ENCODE assay signal across 16 mouse cellular contexts in genomic region chr11:107792136-107792535, GRCm38 (mm10). TPM values are rescaled to one million over a fixed set of nuclear protein-coding genes. Genes with fewer than 3 reads are reported as not detected.
DNase-seq lines count a peak whose midpoint lies in the region; ATAC-seq lines count a peak whose summit lies in the region.
"Had no signal": no experiment of that assay in that cellular context is flagged by ENCODE, and none has a peak within 500 bp of the region (broad histone marks: within the 10 kb centered on the region; RNA-seq: fewer than 3 reads in every experiment).

No protein-coding gene starts in this region.

- H3K27ac ChIP-seq in limb, embryonic 12.5 days, result no peak overlapping the region
- H3K27ac ChIP-seq in limb, embryonic 10.5 days, result no peak overlapping the region
- no peak overlapping the region for H3K27ac ChIP-seq in embryonic facial prominence, embryonic 15.5 days (replicated peaks)
- peak overlapping the region; percentile 98 for H3K27ac ChIP-seq in hindbrain, embryonic 15.5 days (replicated peaks)
- H3K27ac ChIP-seq in neural tube, embryonic 12.5 days, result no peak overlapping the region
- H3K27ac ChIP-seq: liver, embryonic 13.5 days; macrophage had no signal

- no peaks in the 10 kb centered on the region for H3K36me3 ChIP-seq in limb, embryonic 12.5 days
- no peaks in the 10 kb centered on the region for H3K36me3 ChIP-seq in limb, embryonic 10.5 days
- H3K36me3 ChIP-seq in embryonic facial prominence, embryonic 15.5 days, result no peaks in the 10 kb centered on the region
- H3K36me3 ChIP-seq in hindbrain, embryonic 15.5 days, result peaks cover 11% of the 10 kb centered on the region; the same call in 1 of the 2 replicates
- peaks cover 21% of the 10 kb centered on the region for H3K36me3 ChIP-seq in neural tube, embryonic 12.5 days
- H3K36me3 ChIP-seq: heart, embryonic 12.5 days; liver, embryonic 13.5 days had no signal

- peaks cover 38% of the 10 kb centered on the region for H3K4me1 ChIP-seq in limb, embryonic 12.5 days (replicated peaks)
- H3K4me1 ChIP-seq in limb, embryonic 10.5 days, result peaks cover 34% of the 10 kb centered on the region
- H3K4me1 ChIP-seq in embryonic facial prominence, embryonic 15.5 days, result peaks cover 33% of the 10 kb centered on the region
- H3K4me1 ChIP-seq in hindbrain, embryonic 15.5 days (replicated peaks), result peaks cover 51% of the 10 kb centered on the region
- H3K4me1 ChIP-seq in neural tube, embryonic 12.5 days, result peaks cover 50% of the 10 kb centered on the region

- H3K4me2 ChIP-seq in limb, embryonic 12.5 days, result no peak overlapping the region
- 0 out of 2 replicates have a peak overlapping the region, but pooled peaks have one; percentile 99 for H3K4me2 ChIP-seq in embryonic facial prominence, embryonic 15.5 days (replicated peaks)
- peak overlapping the region; percentile 76 for H3K4me2 ChIP-seq in hindbrain, embryonic 15.5 days
- H3K4me2 ChIP-seq in neural tube, embryonic 12.5 days (replicated peaks), result peak overlapping the region; percentile 78
- H3K4me2 ChIP-seq: liver, embryonic 13.5 days had no signal

- H3K27me3 ChIP-seq in limb, embryonic 12.5 days, result peaks cover 67% of the 10 kb centered on the region
- H3K27me3 ChIP-seq in limb, embryonic 10.5 days (ENCODE audit: low read depth, poor library complexity, severe bottlenecking), result peaks cover 71% of the 10 kb centered on the region
- H3K27me3 ChIP-seq in embryonic facial prominence, embryonic 15.5 days, result peaks cover 26% of the 10 kb centered on the region
- no peaks in the 10 kb centered on the region for H3K27me3 ChIP-seq in hindbrain, embryonic 15.5 days
- peaks cover 9% of the 10 kb centered on the region for H3K27me3 ChIP-seq in neural tube, embryonic 12.5 days (replicated peaks)

- DNase-seq in limb, embryonic 10.5 days (ENCODE audit: low spot score), result no peak
- no peak for DNase-seq in c-Kit-positive CD71-positive TER-119-positive erythroid progenitor cells, embryonic 14.5 days (ENCODE audit: low spot score)
- no peak for DNase-seq in kidney, adult 18-20 months
- no peak for DNase-seq in adrenal gland, postnatal 10 days
- DNase-seq: adrenal gland, postnatal 25 days; cerebellum, adult 9-11 months; kidney, adult 8-10 months; layer of hippocampus, adult 9-11 months; liver, embryonic 13.5 days had no signal

- peak overlapping the region; percentile 70; the same call in 1 of the 2 replicates for H3K4me3 ChIP-seq in limb, embryonic 12.5 days (replicated peaks)
- no peak overlapping the region for H3K4me3 ChIP-seq in limb, embryonic 10.5 days
- H3K4me3 ChIP-seq in embryonic facial prominence, embryonic 15.5 days (replicated peaks), result no peak overlapping the region
- peak overlapping the region; percentile 59 for H3K4me3 ChIP-seq in hindbrain, embryonic 15.5 days
- H3K4me3 ChIP-seq in neural tube, embryonic 12.5 days, result peak overlapping the region; percentile 79
- H3K4me3 ChIP-seq: heart, embryonic 12.5 days; liver, embryonic 13.5 days had no signal

- ATAC-seq in limb, embryonic 12.5 days (ENCODE audit: insufficient number of reproducible peaks, insufficient read depth, low FRiP score, low TSS enrichment, low read depth), result no peak
- no peak for ATAC-seq in embryonic facial prominence, embryonic 15.5 days (ENCODE audit: insufficient number of reproducible peaks, low FRiP score, low TSS enrichment, low read depth)
- ATAC-seq in hindbrain, embryonic 15.5 days (ENCODE audit: low FRiP score, low read depth), result peak; percentile 6; the same call in 1 of the 2 replicates
- ATAC-seq in neural tube, embryonic 12.5 days (ENCODE audit: low FRiP score, low read depth), result peak; percentile 35
- ATAC-seq: Patski had no signal

- H3K9me3 ChIP-seq in limb, embryonic 12.5 days, result no peaks in the 10 kb centered on the region
- no peaks in the 10 kb centered on the region for H3K9me3 ChIP-seq in limb, embryonic 10.5 days (replicated peaks)
- no peaks in the 10 kb centered on the region for H3K9me3 ChIP-seq in embryonic facial prominence, embryonic 15.5 days (replicated peaks)
- no peaks in the 10 kb centered on the region for H3K9me3 ChIP-seq in hindbrain, embryonic 15.5 days
- no peaks in the 10 kb centered on the region for H3K9me3 ChIP-seq in neural tube, embryonic 12.5 days
- H3K9me3 ChIP-seq: heart, embryonic 12.5 days; liver, embryonic 13.5 days had no signal

- WGBS in limb, embryonic 12.5 days, result 20% methylated on average over 9 of the region's 9 CpGs
- 22% methylated on average over 9 of the region's 9 CpGs for WGBS in limb, embryonic 10.5 days
- 21% methylated on average over 9 of the region's 9 CpGs for WGBS in embryonic facial prominence, embryonic 15.5 days
- 8% methylated on average over 9 of the region's 9 CpGs for WGBS in hindbrain, embryonic 15.5 days
- WGBS in neural tube, embryonic 12.5 days, result 14% methylated on average over 9 of the region's 9 CpGs

- H3K9ac ChIP-seq in limb, embryonic 12.5 days (replicated peaks), result no peak overlapping the region
- no peak overlapping the region for H3K9ac ChIP-seq in embryonic facial prominence, embryonic 15.5 days
- peak overlapping the region; percentile 87 for H3K9ac ChIP-seq in hindbrain, embryonic 15.5 days
- 0 out of 2 replicates have a peak overlapping the region, but pooled peaks have one; percentile 42 for H3K9ac ChIP-seq in neural tube, embryonic 12.5 days
- H3K9ac ChIP-seq: heart, embryonic 12.5 days; liver, embryonic 13.5 days had no signal

RNA-seq across cellular contexts. Expression of gene Cacng4, which starts 2.2 kb away (rescaled TPM):
- 3.8 and 5.2 TPM in 2 replicates for polyA plus RNA-seq in limb, embryonic 12.5 days (2016; fragmentation: Nextera tagmentation; extraction: Ambion mirVana)
- 0.41 and 1.1 TPM in 2 replicates for polyA plus RNA-seq in limb, embryonic 10.5 days (2016; fragmentation: Nextera tagmentation; extraction: Ambion mirVana)
- 3.7 and 3.8 TPM in 2 replicates for polyA plus RNA-seq in embryonic facial prominence, embryonic 15.5 days (2015; fragmentation: Nextera tagmentation; extraction: Ambion mirVana)
- polyA plus RNA-seq in hindbrain, embryonic 15.5 days (2015; fragmentation: Nextera tagmentation; extraction: Ambion mirVana), result 67.7 and 81.1 TPM in 2 replicates
- 46.5 and 48.3 TPM in 2 replicates for polyA plus RNA-seq in neural tube, embryonic 12.5 days (2016; fragmentation: Nextera tagmentation; extraction: Ambion mirVana)
- 1 to 10 TPM; 4.5 TPM for total RNA-seq in adrenal gland, postnatal 10 days (2021)
- polyA plus RNA-seq: macrophage had no signal

Comparison
In these comparisons a context has a peak if more than half of its experiments do, and no peak if none do; other contexts are left out.
1. H3K4me3 ChIP-seq: peak in limb, embryonic 12.5 days (single experiment), hindbrain, embryonic 15.5 days (single experiment) and neural tube, embryonic 12.5 days (single experiment); none in limb, embryonic 10.5 days (single experiment) and embryonic facial prominence, embryonic 15.5 days (single experiment).
2. ATAC-seq: peak in hindbrain, embryonic 15.5 days (single experiment) and neural tube, embryonic 12.5 days (single experiment); none in limb, embryonic 12.5 days (single experiment) and embryonic facial prominence, embryonic 15.5 days (single experiment).
3. H3K9ac ChIP-seq: peak in hindbrain, embryonic 15.5 days (single experiment) and neural tube, embryonic 12.5 days (single experiment); none in limb, embryonic 12.5 days (single experiment) and embryonic facial prominence, embryonic 15.5 days (single experiment).